Mouse (Mus musculus) heart, adult 2 months (tissue): ENCODE data around the gene Sptbn1.

ENCODE experiments used
- CTCF ChIP-seq: fragments of 200-600 bp; IDR thresholded peaks from 2 replicates; pipeline ENCODE4 v1.8.1; 2022; ENCODE audit warnings: antibody characterized with exemption, mild to moderate bottlenecking, moderate library complexity
- EP300 ChIP-seq: fragments of 200-500 bp; IDR thresholded peaks from 2 replicates; pipeline ENCODE4 v1.6.1; 2011; ENCODE audit warnings: low read depth, low read length, control low read depth; ENCODE audit not compliant: insufficient read depth
- POLR2A ChIP-seq: fragments of 200-500 bp; IDR thresholded peaks from 2 replicates; pipeline ENCODE4 v1.6.1; 2011; ENCODE audit warnings: mild to moderate bottlenecking, low read depth, low read length, control low read depth; ENCODE audit not compliant: insufficient read depth

DNA sequence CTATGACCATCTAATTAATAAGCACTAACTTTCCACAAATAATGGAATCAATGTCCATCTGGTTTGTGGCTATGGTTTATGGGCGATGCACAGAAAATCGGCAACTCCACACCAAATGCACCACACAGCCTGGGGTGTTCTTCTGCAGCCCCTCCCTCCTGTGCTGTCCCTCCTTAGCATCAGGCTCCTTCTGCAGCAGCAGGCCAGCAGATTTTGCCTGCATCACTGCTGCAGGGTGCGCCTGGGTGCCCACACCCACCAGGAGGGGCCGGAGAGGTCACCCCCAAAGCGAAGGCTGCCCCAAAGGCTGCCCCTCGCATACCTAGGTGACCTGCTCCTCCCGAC, 1.3 kb downstream of the Sptbn1 start:
- TF ChIP-seq CTCF: peak; percentile 5; the same call in 1 of the 2 replicates
- 0 out of 2 replicates have a peak, but pooled peaks have one; percentile 37 for TF ChIP-seq POLR2A
- TF ChIP-seq EP300: no peak
